Mouse (Mus musculus) heart, adult 2 months (tissue): Measurements from ENCODE around the gene Trpm8. TPM values are rescaled to one million over a fixed set of nuclear protein-coding genes. Genes with fewer than 3 reads are reported as not detected.

ENCODE experiments used
- DNase-seq, 2 experiments: peaks; one replicate each; pipeline ENCODE4 v3.0.0; 2021
- H3K27ac ChIP-seq: fragments of 200-600 bp; 2 replicates; pipeline ENCODE4 v1.8.1; 2022
- H3K27me3 ChIP-seq: fragments of 200-500 bp; 2 replicates; pipeline ENCODE4 v1.6.1; 2012; ENCODE audit warnings: mild to moderate bottlenecking, low read length, inconsistent platforms, mixed read lengths; ENCODE audit not compliant: control insufficient read depth, insufficient read depth
- H3K36me3 ChIP-seq: fragments of 200-500 bp; 2 replicates; pipeline ENCODE4 v1.6.1; 2012; ENCODE audit warnings: low read length, inconsistent platforms; ENCODE audit not compliant: control insufficient read depth, insufficient read depth
- H3K4me1 ChIP-seq: fragments of 200-500 bp; 2 replicates; pipeline ENCODE4 v1.6.1; 2011; ENCODE audit warnings: low read length; ENCODE audit not compliant: control insufficient read depth, insufficient read depth
- H3K4me3 ChIP-seq: fragments of 200-600 bp; 2 replicates; pipeline ENCODE4 v1.8.1; 2022
- H3K79me2 ChIP-seq: fragments of 200-500 bp; replicated peaks from 2 replicates; pipeline ENCODE4 v1.6.1; 2012; ENCODE audit warnings: mild to moderate bottlenecking, inconsistent platforms, low read length, moderate library complexity, mixed read lengths; ENCODE audit not compliant: control insufficient read depth, insufficient read depth
- H3K9ac ChIP-seq: fragments of 200-500 bp; 2 replicates; pipeline ENCODE4 v1.6.1; 2012; ENCODE audit warnings: low read depth, mild to moderate bottlenecking, control low read depth, inconsistent platforms, low read length, mixed read lengths
- CTCF ChIP-seq: fragments of 200-600 bp; IDR thresholded peaks from 2 replicates; pipeline ENCODE4 v1.8.1; 2022; ENCODE audit warnings: antibody characterized with exemption, mild to moderate bottlenecking, moderate library complexity
- EP300 ChIP-seq: fragments of 200-500 bp; IDR thresholded peaks from 2 replicates; pipeline ENCODE4 v1.6.1; 2011; ENCODE audit warnings: low read depth, low read length, control low read depth; ENCODE audit not compliant: insufficient read depth
- POLR2A ChIP-seq: fragments of 200-500 bp; IDR thresholded peaks from 2 replicates; pipeline ENCODE4 v1.6.1; 2011; ENCODE audit warnings: mild to moderate bottlenecking, low read depth, low read length, control low read depth; ENCODE audit not compliant: insufficient read depth
- WGBS: fragments of 180-500 bp; shearing (Covaris S2); methylation state at CpG from one replicate; pipeline ENCODE4 v1.1.7; 2018; 5-methylcytosine and 5-hydroxymethylcytosine counted together
- intact Hi-C: fragments of 180-260 bp; cut with DNase I; formaldehyde crosslinking; loops from one replicate; pipeline ENCODE4 v1.15.1; 2025
- polyA plus RNA-seq: library from polyadenylated mRNA; depleted of rRNA; stranded (reverse); fragments of >200 nt; gene quantifications from 2 replicates; pipeline ENCODE4 v1.2.3, GENCODE M21; 2012
- total RNA-seq, 2 experiments: library from RNA; stranded (reverse); gene quantifications; 2 replicates each; pipeline ENCODE4 v1.2.3; 2021

Gene Trpm8
- total and polyA plus RNA-seq, 3 experiments: not detected

DNA sequence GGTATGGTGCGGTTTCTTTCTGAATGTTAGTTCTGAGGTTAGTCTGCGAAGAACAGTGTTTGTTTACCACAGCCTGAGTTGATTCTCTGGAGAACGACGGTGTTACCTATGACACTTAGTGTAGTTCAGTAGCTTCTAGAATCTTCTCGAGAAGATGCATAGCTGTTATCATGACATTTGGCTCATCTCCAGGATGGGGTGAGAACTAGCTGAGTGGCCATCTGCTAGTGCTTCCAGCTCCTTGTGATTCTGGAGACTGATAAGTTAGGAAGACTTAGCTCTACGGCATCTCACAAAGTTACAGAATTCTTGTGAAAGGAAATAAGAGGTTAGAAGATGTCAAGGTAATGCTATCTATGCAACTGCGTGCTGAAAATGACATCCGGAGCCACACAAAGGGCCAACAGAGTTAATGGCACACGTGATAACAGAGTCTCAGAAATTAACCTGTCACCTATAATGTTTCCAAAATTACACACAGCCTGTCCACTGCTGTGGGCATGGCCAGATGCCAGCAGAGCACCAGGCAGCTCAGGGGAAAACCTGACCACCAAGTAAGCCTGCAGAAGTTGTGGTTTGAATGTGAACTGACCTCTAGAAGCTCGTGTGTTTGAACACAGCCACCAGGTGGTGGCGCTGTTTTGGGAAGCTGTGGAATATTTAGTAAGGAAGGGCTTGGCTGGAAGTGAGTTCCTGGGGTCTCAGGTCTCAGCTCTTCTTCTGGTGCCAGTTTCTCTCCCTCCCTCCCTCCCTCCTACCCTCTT lies 89.6 kb downstream of the Trpm8 start:
- TF ChIP-seq EP300: no peak
- TF ChIP-seq POLR2A: no peak
- TF ChIP-seq CTCF: no peak
- no peaks in the 10 kb centered on the region for H3K36me3 ChIP-seq
- no peaks in the 10 kb centered on the region for H3K4me1 ChIP-seq
- H3K27me3 ChIP-seq: no peaks in the 10 kb centered on the region
- intact Hi-C loops: no loop called here
- no peak overlapping the region for H3K4me3 ChIP-seq
- H3K9ac ChIP-seq: no peak overlapping the region
- no peak for DNase-seq
- WGBS: 60% methylated on average over 11 of the region's 11 CpGs
- H3K27ac ChIP-seq: no peak overlapping the region
- H3K79me2 ChIP-seq: no peaks in the 10 kb centered on the region

DNA sequence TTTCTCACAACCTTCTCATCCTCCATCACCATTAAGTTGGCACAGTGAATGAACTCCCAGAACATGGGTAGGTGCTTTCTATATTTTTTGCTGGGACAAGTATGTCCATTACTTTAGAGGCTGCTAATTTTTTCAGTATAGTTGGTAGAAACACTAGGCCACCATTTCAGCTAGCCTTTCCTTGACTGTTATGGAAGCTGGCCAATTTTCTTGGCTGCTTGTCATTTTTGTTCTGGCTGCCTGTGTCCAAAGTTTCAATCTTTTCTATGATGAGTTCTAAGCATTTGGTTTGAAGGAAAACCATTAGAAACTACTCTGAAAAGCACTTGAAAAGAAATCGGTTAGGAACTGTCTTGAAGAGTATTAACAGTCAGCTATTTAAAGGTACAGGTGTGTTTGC lies 101.0 kb downstream of the Trpm8 start:
- WGBS: 79% methylated on average over 1 of the region's 1 CpGs
- DNase-seq: no peak
- H3K36me3 ChIP-seq: no peaks in the 10 kb centered on the region
- TF ChIP-seq POLR2A (no peak), EP300 (no peak), CTCF (no peak)
- H3K27ac ChIP-seq: no peak overlapping the region
- H3K4me3 ChIP-seq: no peak overlapping the region
- H3K4me1 ChIP-seq: no peaks in the 10 kb centered on the region
- intact Hi-C loops: no loop called here
- no peak overlapping the region for H3K9ac ChIP-seq
- H3K79me2 ChIP-seq: no peaks in the 10 kb centered on the region
- no peaks in the 10 kb centered on the region for H3K27me3 ChIP-seq

DNA sequence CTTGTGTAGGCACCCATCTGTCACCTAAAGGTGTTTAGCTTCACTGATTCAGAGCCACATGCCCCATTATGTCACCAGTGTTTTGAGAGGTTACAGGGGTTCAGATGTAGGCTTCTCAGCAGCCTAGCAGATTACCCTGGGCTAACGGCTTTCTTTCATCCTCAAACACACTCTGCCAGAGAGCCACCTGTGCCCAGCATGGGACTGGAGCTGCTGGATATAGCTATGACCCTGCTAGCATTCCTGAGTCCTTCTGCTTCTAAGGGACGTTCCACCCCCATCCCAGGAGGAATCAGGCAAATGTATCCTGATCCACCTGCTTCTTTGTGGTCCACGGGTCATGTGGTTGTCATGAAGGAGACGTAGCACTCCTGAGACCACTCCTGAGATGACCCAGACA lies 114.2 kb downstream of the Trpm8 start:
- 65% methylated on average over 4 of the region's 4 CpGs for WGBS
- intact Hi-C loops: no loop called here
- H3K79me2 ChIP-seq: no peaks in the 10 kb centered on the region
- no peak for TF ChIP-seq EP300
- TF ChIP-seq CTCF: no peak
- no peak for TF ChIP-seq POLR2A
- H3K4me3 ChIP-seq: no peak overlapping the region
- H3K27me3 ChIP-seq: no peaks in the 10 kb centered on the region
- DNase-seq: no peak
- no peaks in the 10 kb centered on the region for H3K4me1 ChIP-seq
- H3K9ac ChIP-seq: no peak overlapping the region
- H3K27ac ChIP-seq: no peak overlapping the region
- no peaks in the 10 kb centered on the region for H3K36me3 ChIP-seq

DNA sequence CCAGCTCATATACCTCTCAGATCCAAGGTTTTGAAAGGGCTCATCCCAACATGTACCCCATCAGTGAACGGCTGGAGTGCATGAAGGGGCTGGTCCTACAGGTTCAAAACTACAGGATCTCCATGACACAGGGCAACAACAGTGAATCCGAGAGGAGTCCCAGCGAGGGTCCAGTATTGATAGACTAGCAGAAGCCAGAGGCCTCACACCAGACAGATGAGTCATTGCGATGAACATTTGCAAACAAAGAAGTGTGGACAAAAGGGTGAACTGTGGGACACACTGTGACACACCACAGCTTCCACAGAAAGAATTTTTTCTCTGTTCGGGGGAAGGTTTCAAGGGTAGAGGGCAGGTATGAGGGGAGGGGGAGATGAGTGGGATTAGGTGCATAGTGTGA lies 115.9 kb downstream of the Trpm8 start:
- no peak overlapping the region for H3K27ac ChIP-seq
- H3K4me1 ChIP-seq: no peaks in the 10 kb centered on the region
- no peak overlapping the region for H3K4me3 ChIP-seq
- TF ChIP-seq CTCF: no peak
- TF ChIP-seq EP300: no peak
- TF ChIP-seq POLR2A: no peak
- intact Hi-C loops: no loop called here
- H3K9ac ChIP-seq: no peak overlapping the region
- 85% methylated on average over 5 of the region's 5 CpGs for WGBS
- no peaks in the 10 kb centered on the region for H3K36me3 ChIP-seq
- no peaks in the 10 kb centered on the region for H3K79me2 ChIP-seq
- H3K27me3 ChIP-seq: no peaks in the 10 kb centered on the region
- DNase-seq: no peak

DNA sequence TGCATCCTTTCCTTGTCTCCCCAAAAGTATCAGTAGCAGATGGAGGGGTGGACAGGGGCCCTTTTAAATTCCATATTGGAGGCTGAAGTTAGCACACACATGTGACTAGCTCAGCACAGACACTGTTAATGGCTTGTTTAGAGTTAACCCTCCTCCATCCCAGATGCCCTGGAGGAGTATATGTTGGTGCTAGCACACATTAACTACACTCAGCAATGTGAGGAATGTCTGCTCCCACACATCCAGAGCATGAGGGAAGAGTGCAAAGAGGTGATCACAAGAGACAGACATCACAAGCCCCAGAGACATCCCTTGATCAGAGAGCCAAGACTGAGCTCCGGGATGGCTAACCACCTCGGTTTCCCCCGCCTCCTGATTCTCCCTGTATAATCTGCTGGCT lies 125.9 kb downstream of the Trpm8 start:
- intact Hi-C loops: no loop called here
- no peaks in the 10 kb centered on the region for H3K36me3 ChIP-seq

DNA sequence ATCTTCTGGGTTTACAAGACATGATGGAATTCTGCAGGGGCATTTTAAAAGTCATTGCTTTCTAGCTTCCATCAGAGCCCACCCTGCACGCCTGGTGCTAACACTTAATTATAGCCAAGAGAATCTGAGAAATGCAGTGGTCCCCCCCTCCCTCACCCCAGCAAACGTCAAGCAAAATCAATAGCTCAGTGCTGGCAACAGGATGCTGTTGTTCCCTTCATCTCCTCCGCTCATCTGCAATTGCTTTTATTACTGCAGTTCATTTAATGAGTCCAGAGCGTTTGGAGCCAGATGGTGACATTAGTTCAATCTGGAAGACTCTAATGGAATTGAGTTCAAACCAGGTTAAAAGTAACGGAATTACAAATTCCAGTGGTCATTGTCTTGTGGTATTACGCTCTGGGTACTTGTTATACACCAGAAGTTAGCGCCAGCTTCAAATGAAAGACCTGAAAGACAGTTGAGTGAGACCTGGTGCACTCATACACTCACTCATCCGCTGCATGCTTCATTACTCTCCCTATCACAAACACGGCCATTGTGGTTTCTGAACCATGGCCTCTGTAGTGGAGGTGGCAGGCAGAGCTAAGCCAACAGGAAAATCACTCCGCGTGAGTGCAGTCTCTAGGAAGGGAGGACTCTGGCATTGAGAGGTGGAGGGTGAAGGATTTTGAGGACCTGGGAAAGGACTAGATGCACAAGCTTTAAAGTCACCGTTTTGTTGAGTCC lies 128.8 kb downstream of the Trpm8 start:
- H3K9ac ChIP-seq: no peak overlapping the region
- no peak overlapping the region for H3K4me3 ChIP-seq
- no peaks in the 10 kb centered on the region for H3K79me2 ChIP-seq
- 70% methylated on average over 12 of the region's 12 CpGs for WGBS
- H3K27ac ChIP-seq: no peak overlapping the region
- H3K27me3 ChIP-seq: no peaks in the 10 kb centered on the region
- no peaks in the 10 kb centered on the region for H3K36me3 ChIP-seq
- no peaks in the 10 kb centered on the region for H3K4me1 ChIP-seq
- intact Hi-C loops: no loop called here
- no peak for TF ChIP-seq CTCF
- TF ChIP-seq POLR2A: no peak
- no peak for TF ChIP-seq EP300
- DNase-seq: no peak

More for the DNA sequence above, 125.9 kb downstream of the Trpm8 start:
- H3K4me3 ChIP-seq: no peak overlapping the region
- TF ChIP-seq POLR2A (no peak), CTCF (no peak), EP300 (no peak)
- DNase-seq: no peak
- H3K4me1 ChIP-seq: no peaks in the 10 kb centered on the region
- WGBS: 56% methylated on average over 3 of the region's 3 CpGs
- H3K27ac ChIP-seq: no peak overlapping the region
- H3K27me3 ChIP-seq: no peaks in the 10 kb centered on the region
- H3K9ac ChIP-seq: no peak overlapping the region
- no peaks in the 10 kb centered on the region for H3K79me2 ChIP-seq
